Mouse (Mus musculus) hindbrain, embryonic 15.5 days (tissue): ENCODE measurements at regions not wholly inside any gene's neighbourhood (a gene's known extent, or its start where the extent isn't known, plus 50 kb on each side); places are given as distances from the start of the nearest gene placed in this dataset.
A peak's percentile ranks its signal among the peaks of the same experiment; 100 is the strongest.

Experiments used
- ATAC-seq: fragments of 200-750 bp; cut with Nextera tagmentation; 2 replicates; pipeline ENCODE4 v1.8.0; 2017; ENCODE audit warnings: low read depth, moderate number of reproducible peaks, moderate TSS enrichment; ENCODE audit not compliant: low FRiP score
- H3K27ac ChIP-seq: fragments of 300-500 bp; sonication (generic); replicated peaks from 2 replicates; pipeline ENCODE4 v1.5.1; 2015; ENCODE audit warnings: mild to moderate bottlenecking, inconsistent platforms
- H3K27me3 ChIP-seq: fragments of 300-500 bp; sonication (generic); 2 replicates; pipeline ENCODE4 v1.6.1; 2015; ENCODE audit warnings: control low read depth, inconsistent platforms
- H3K36me3 ChIP-seq: fragments of 300-500 bp; sonication (generic); 2 replicates; pipeline ENCODE4 v1.6.1; 2015; ENCODE audit warnings: control low read depth, inconsistent platforms
- H3K4me1 ChIP-seq: fragments of 300-500 bp; sonication (generic); replicated peaks from 2 replicates; pipeline ENCODE4 v1.6.1; 2015; ENCODE audit warnings: control low read depth, inconsistent platforms
- H3K4me2 ChIP-seq: fragments of 300-500 bp; sonication (generic); 2 replicates; pipeline ENCODE4 v1.6.1; 2015; ENCODE audit warnings: moderate library complexity, mild to moderate bottlenecking, inconsistent platforms
- H3K4me3 ChIP-seq: fragments of 300-500 bp; sonication (generic); 2 replicates; pipeline ENCODE4 v1.5.1; 2015; ENCODE audit warnings: mild to moderate bottlenecking, inconsistent platforms
- H3K9ac ChIP-seq: fragments of 300-500 bp; sonication (generic); 2 replicates; pipeline ENCODE4 v1.6.1; 2015; ENCODE audit warnings: inconsistent platforms
- H3K9me3 ChIP-seq: fragments of 300-500 bp; sonication (generic); 2 replicates; pipeline ENCODE4 v1.6.1; 2016; ENCODE audit warnings: control low read depth, inconsistent platforms
- WGBS: fragments of 180-500 bp; shearing (Covaris S2); methylation state at CpG from one replicate; pipeline ENCODE4 v1.1.7; 2015; 5-methylcytosine and 5-hydroxymethylcytosine counted together

- Histone ChIP-seq H3K9me3 (no peaks in the 10 kb centered on the region), H3K27ac (no peak overlapping the region)
Measured at GRCm38 (mm10) chrX:47330969-47331368, 561.8 kb downstream of the Smarca1 start.

DNA sequence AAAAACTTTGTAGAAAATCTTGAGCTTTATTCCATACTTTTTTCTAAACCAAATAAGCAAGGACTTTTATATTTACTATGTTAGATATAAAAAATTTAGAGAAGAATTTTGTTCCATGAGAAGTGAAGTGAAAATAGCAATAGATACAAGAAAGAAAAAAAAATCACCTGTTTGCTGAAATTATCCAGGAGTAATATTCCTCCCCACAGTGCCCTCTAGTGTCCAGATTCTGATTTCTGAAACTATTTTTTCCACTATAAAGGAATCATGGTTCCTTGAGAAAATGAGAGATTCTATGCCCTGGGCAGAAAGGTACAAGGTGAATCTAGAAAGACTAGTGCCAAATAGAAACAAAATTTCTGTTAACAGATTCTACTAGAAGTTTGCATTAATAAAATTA lies 564.0 kb downstream of the Smarca1 start:
- Histone ChIP-seq H3K36me3 (no peaks in the 10 kb centered on the region), H3K27me3 (no peaks in the 10 kb centered on the region), H3K9me3 (no peaks in the 10 kb centered on the region), H3K4me3 (no peak overlapping the region), H3K9ac (no peak overlapping the region), H3K4me2 (no peak overlapping the region), H3K27ac (no peak overlapping the region), H3K4me1 (no peaks in the 10 kb centered on the region)
- ATAC-seq = no peak

More at GRCm38 (mm10) chrX:47330969-47331368, 561.8 kb downstream of the Smarca1 start:
- Histone ChIP-seq H3K4me1 (no peaks in the 10 kb centered on the region), H3K9ac (no peak overlapping the region), H3K27me3 (no peaks in the 10 kb centered on the region), H3K4me3 (no peak overlapping the region), H3K36me3 (no peaks in the 10 kb centered on the region), H3K4me2 (no peak overlapping the region)
- 64% methylated on average over 1 of the region's 1 CpGs for WGBS
- no peak for ATAC-seq

- WGBS = 39% methylated on average over 3 of the region's 3 CpGs
- H3K4me1 ChIP-seq = no peaks in the 10 kb centered on the region
Measured at GRCm38 (mm10) chrX:47315810-47316209, 577.0 kb downstream of the Smarca1 start.

DNA sequence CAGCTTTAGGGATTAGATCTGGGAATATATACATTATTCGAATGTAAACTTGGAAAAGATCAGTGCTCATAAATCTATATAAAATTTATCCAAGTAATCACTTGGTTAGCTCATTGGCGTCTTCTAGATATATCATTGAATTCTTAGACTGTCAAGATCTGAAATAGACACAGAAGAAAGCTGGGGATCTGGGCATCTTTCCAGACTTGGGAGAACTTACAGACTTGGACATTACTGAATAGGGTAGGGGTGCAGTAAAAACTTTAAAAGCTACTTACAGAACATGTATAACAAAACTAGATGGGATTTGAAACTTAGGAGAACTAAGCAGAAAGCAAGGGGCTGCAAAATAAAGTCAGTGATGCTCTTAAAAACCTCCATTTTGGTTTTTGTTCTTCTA lies 585.6 kb downstream of the Smarca1 start:
- no peak overlapping the region for H3K9ac ChIP-seq
- no peaks in the 10 kb centered on the region for H3K4me1 ChIP-seq
- H3K27me3 ChIP-seq = no peaks in the 10 kb centered on the region
- H3K4me2 ChIP-seq = no peak overlapping the region
- H3K36me3 ChIP-seq = no peaks in the 10 kb centered on the region
- no peaks in the 10 kb centered on the region for H3K9me3 ChIP-seq
- H3K4me3 ChIP-seq = no peak overlapping the region
- 73% methylated on average over 2 of the region's 2 CpGs for WGBS
- ATAC-seq = no peak
- no peak overlapping the region for H3K27ac ChIP-seq

More at GRCm38 (mm10) chrX:47315810-47316209, 577.0 kb downstream of the Smarca1 start:
- no peak overlapping the region for H3K27ac ChIP-seq
- H3K4me3 ChIP-seq = no peak overlapping the region
- H3K9ac ChIP-seq = no peak overlapping the region
- no peak overlapping the region for H3K4me2 ChIP-seq
- no peaks in the 10 kb centered on the region for H3K27me3 ChIP-seq
- no peaks in the 10 kb centered on the region for H3K36me3 ChIP-seq
- ATAC-seq = no peak
- H3K9me3 ChIP-seq = no peaks in the 10 kb centered on the region

GRCm38 (mm10) chrX:47303547-47303946 lies 589.2 kb downstream of the Smarca1 start:
- Histone ChIP-seq H3K27ac (no peak overlapping the region), H3K4me3 (no peak overlapping the region), H3K9me3 (no peaks in the 10 kb centered on the region), H3K4me2 (no peak overlapping the region), H3K36me3 (no peaks in the 10 kb centered on the region), H3K9ac (no peak overlapping the region), H3K27me3 (no peaks in the 10 kb centered on the region), H3K4me1 (no peaks in the 10 kb centered on the region)
- no peak for ATAC-seq
- WGBS = 27% methylated on average over 2 of the region's 2 CpGs

GRCm38 (mm10) chrX:47292548-47293147 lies 600.1 kb downstream of the Smarca1 start:
- no peaks in the 10 kb centered on the region for H3K36me3 ChIP-seq
- no peaks in the 10 kb centered on the region for H3K9me3 ChIP-seq
- no peak overlapping the region for H3K27ac ChIP-seq
- H3K4me1 ChIP-seq = no peaks in the 10 kb centered on the region
- H3K4me2 ChIP-seq = no peak overlapping the region
- H3K27me3 ChIP-seq = no peaks in the 10 kb centered on the region
- H3K4me3 ChIP-seq = no peak overlapping the region
- peak; percentile 54; the same call in 1 of the 2 replicates for ATAC-seq
- H3K9ac ChIP-seq = no peak overlapping the region
